Comparison of ENCODE assay signal across 15 mouse cellular contexts in genomic region chr12:58434504-58434903, GRCm38 (mm10).
A peak's percentile ranks its signal among the peaks of the same experiment; 100 is the strongest.
DNase-seq lines count a peak whose midpoint lies in the region; ATAC-seq and TF ChIP-seq lines count a peak whose summit lies in the region.
"Had no signal": no experiment of that assay in that cellular context is flagged by ENCODE, and none has a peak within 500 bp of the region (broad histone marks: within the 10 kb centered on the region; RNA-seq: fewer than 3 reads in every experiment).

No protein-coding gene starts in this region.

- H3K4me3 ChIP-seq in forebrain, embryonic 14.5 days (ENCODE audit: low read depth, low read length), result no peak overlapping the region
- H3K4me3 ChIP-seq in forebrain, embryonic 12.5 days (replicated peaks), result no peak overlapping the region
- no peak overlapping the region for H3K4me3 ChIP-seq in forebrain, embryonic 16.5 days (replicated peaks; ENCODE audit: low read length)
- no peak overlapping the region for H3K4me3 ChIP-seq in forebrain, postnatal 0 days (ENCODE audit: low read depth, low read length)
- H3K4me3 ChIP-seq: embryonic facial prominence, embryonic 10.5 days; embryonic facial prominence, embryonic 12.5 days had no signal

- H3K36me3 ChIP-seq in forebrain, embryonic 14.5 days (ENCODE audit: control insufficient read depth, insufficient read depth, low read length), result no peaks in the 10 kb centered on the region
- no peaks in the 10 kb centered on the region for H3K36me3 ChIP-seq in forebrain, embryonic 12.5 days (replicated peaks)
- no peaks in the 10 kb centered on the region for H3K36me3 ChIP-seq in forebrain, embryonic 16.5 days (ENCODE audit: control insufficient read depth, insufficient read depth)
- no peaks in the 10 kb centered on the region for H3K36me3 ChIP-seq in forebrain, postnatal 0 days (ENCODE audit: insufficient read depth)
- H3K36me3 ChIP-seq: embryonic facial prominence, embryonic 10.5 days; embryonic facial prominence, embryonic 12.5 days had no signal

- H3K9me3 ChIP-seq in forebrain, embryonic 14.5 days (replicated peaks; ENCODE audit: control insufficient read depth, low read length), result no peaks in the 10 kb centered on the region
- no peaks in the 10 kb centered on the region for H3K9me3 ChIP-seq in forebrain, embryonic 12.5 days
- H3K9me3 ChIP-seq in forebrain, embryonic 16.5 days (ENCODE audit: control insufficient read depth, low read length), result no peaks in the 10 kb centered on the region
- no peaks in the 10 kb centered on the region for H3K9me3 ChIP-seq in forebrain, postnatal 0 days (ENCODE audit: low read length)
- H3K9me3 ChIP-seq: embryonic facial prominence, embryonic 10.5 days; embryonic facial prominence, embryonic 12.5 days had no signal

- no peaks in the 10 kb centered on the region for H3K27me3 ChIP-seq in forebrain, embryonic 14.5 days (replicated peaks; ENCODE audit: control insufficient read depth, insufficient read depth, low read length)
- H3K27me3 ChIP-seq in forebrain, embryonic 12.5 days, result no peaks in the 10 kb centered on the region
- H3K27me3 ChIP-seq in forebrain, embryonic 16.5 days (replicated peaks; ENCODE audit: control insufficient read depth, insufficient read depth, low read length), result no peaks in the 10 kb centered on the region
- no peaks in the 10 kb centered on the region for H3K27me3 ChIP-seq in forebrain, postnatal 0 days (ENCODE audit: insufficient read depth, low read length)
- H3K27me3 ChIP-seq: embryonic facial prominence, embryonic 12.5 days had no signal

- WGBS in forebrain, embryonic 14.5 days, result 45% methylated on average over 5 of the region's 5 CpGs
- 69% methylated on average over 5 of the region's 5 CpGs for WGBS in forebrain, embryonic 12.5 days
- WGBS in forebrain, embryonic 16.5 days, result 30% methylated on average over 5 of the region's 5 CpGs
- WGBS in forebrain, postnatal 0 days, result 46% methylated on average over 5 of the region's 5 CpGs

- no peak for ATAC-seq in forebrain, embryonic 14.5 days
- ATAC-seq in forebrain, embryonic 12.5 days (ENCODE audit: low FRiP score), result no peak
- ATAC-seq in forebrain, embryonic 16.5 days, result peak; percentile 58
- no peak for ATAC-seq in forebrain, postnatal 0 days

- no peak overlapping the region for H3K4me2 ChIP-seq in forebrain, embryonic 14.5 days (ENCODE audit: low read length)
- no peak overlapping the region for H3K4me2 ChIP-seq in forebrain, embryonic 12.5 days
- H3K4me2 ChIP-seq in forebrain, embryonic 16.5 days (ENCODE audit: low read length), result no peak overlapping the region
- no peak overlapping the region for H3K4me2 ChIP-seq in forebrain, postnatal 0 days (ENCODE audit: low read depth)
- H3K4me2 ChIP-seq: embryonic facial prominence, embryonic 12.5 days had no signal

- H3K4me1 ChIP-seq in forebrain, embryonic 14.5 days (ENCODE audit: control insufficient read depth, insufficient read depth, low read length), result peaks cover 5% of the 10 kb centered on the region
- no peaks in the 10 kb centered on the region for H3K4me1 ChIP-seq in forebrain, embryonic 12.5 days
- no peaks in the 10 kb centered on the region for H3K4me1 ChIP-seq in forebrain, embryonic 16.5 days (replicated peaks; ENCODE audit: control insufficient read depth, insufficient read depth, low read length)
- no peaks in the 10 kb centered on the region for H3K4me1 ChIP-seq in forebrain, postnatal 0 days (ENCODE audit: insufficient read depth)
- H3K4me1 ChIP-seq: embryonic facial prominence, embryonic 10.5 days; embryonic facial prominence, embryonic 12.5 days had no signal

- no peak for TF ChIP-seq CTCF in forebrain, postnatal 0 days (IDR thresholded peaks at IDR 0.05; ENCODE audit: low read depth)

- H3K9ac ChIP-seq in forebrain, embryonic 14.5 days (ENCODE audit: low read length), result no peak overlapping the region
- no peak overlapping the region for H3K9ac ChIP-seq in forebrain, embryonic 12.5 days
- H3K9ac ChIP-seq in forebrain, embryonic 16.5 days (replicated peaks; ENCODE audit: low read depth, low read length), result no peak overlapping the region
- no peak overlapping the region for H3K9ac ChIP-seq in forebrain, postnatal 0 days
- H3K9ac ChIP-seq: embryonic facial prominence, embryonic 12.5 days had no signal

- H3K27ac ChIP-seq in forebrain, embryonic 14.5 days (ENCODE audit: low read depth, low read length), result no peak overlapping the region
- no peak overlapping the region for H3K27ac ChIP-seq in forebrain, embryonic 12.5 days
- no peak overlapping the region for H3K27ac ChIP-seq in forebrain, embryonic 16.5 days (ENCODE audit: low read length)
- no peak overlapping the region for H3K27ac ChIP-seq in forebrain, postnatal 0 days (ENCODE audit: low read depth, low read length)
- H3K27ac ChIP-seq: embryonic facial prominence, embryonic 10.5 days; embryonic facial prominence, embryonic 12.5 days had no signal

- peak; percentile 49 for DNase-seq in forebrain, embryonic 14.5 days (ENCODE audit: low spot score)
- no peak for DNase-seq in forebrain, postnatal 0 days
- no peak for DNase-seq in kidney, postnatal 25 days
- DNase-seq: adrenal gland, adult 2 months; adrenal gland, postnatal 10 days; adrenal gland, postnatal 25 days; cerebellum, adult 11-12 months; cerebellum, adult 2 months; cerebellum, adult 9-10 months; cerebellum, postnatal 10 days; cerebellum, postnatal 25 days had no signal
